Mouse (Mus musculus) heart, adult 2 months (tissue): ENCODE results near the gene Appbp2.

Source experiments
- CTCF ChIP-seq: fragments of 200-600 bp; IDR thresholded peaks from 2 replicates; pipeline ENCODE4 v1.8.1; 2022; ENCODE audit warnings: antibody characterized with exemption, mild to moderate bottlenecking, moderate library complexity
- EP300 ChIP-seq: fragments of 200-500 bp; IDR thresholded peaks from 2 replicates; pipeline ENCODE4 v1.6.1; 2011; ENCODE audit warnings: low read depth, low read length, control low read depth; ENCODE audit not compliant: insufficient read depth
- POLR2A ChIP-seq: fragments of 200-500 bp; IDR thresholded peaks from 2 replicates; pipeline ENCODE4 v1.6.1; 2011; ENCODE audit warnings: mild to moderate bottlenecking, low read depth, low read length, control low read depth; ENCODE audit not compliant: insufficient read depth

GRCm38 (mm10) chr11:85152256-85152930 is 82.5 kb downstream of the Appbp2 start:
- TF ChIP-seq EP300 (no peak), CTCF (no peak), POLR2A (no peak)
